Mouse (Mus musculus) forebrain, embryonic 11.5 days (tissue): Measurements from ENCODE around the gene Htt. TPM values are rescaled to one million over a fixed set of nuclear protein-coding genes. Genes with fewer than 3 reads are reported as not detected.
A peak's percentile ranks its signal among the peaks of the same experiment; 100 is the strongest.

Experiments
- ATAC-seq: fragments of 200-750 bp; cut with Nextera tagmentation; replicated peaks from 2 replicates; pipeline ENCODE4 v1.8.0; 2017; ENCODE audit warnings: moderate TSS enrichment; ENCODE audit not compliant: low FRiP score
- DNase-seq: peaks from one replicate; pipeline ENCODE4 v3.0.0-alpha.2; 2017; ENCODE audit warnings: low spot score
- H3K27ac ChIP-seq: fragments of 300-500 bp; sonication (generic); 2 replicates; pipeline ENCODE4 v1.5.1; 2014; ENCODE audit warnings: low read depth, low read length
- H3K27me3 ChIP-seq: fragments of 300-500 bp; sonication (generic); 2 replicates; pipeline ENCODE4 v1.6.1; 2014; ENCODE audit warnings: mild to moderate bottlenecking, low read length, mixed read lengths; ENCODE audit not compliant: control insufficient read depth, insufficient read depth
- H3K36me3 ChIP-seq: fragments of 300-500 bp; sonication (generic); 2 replicates; pipeline ENCODE4 v1.6.1; 2014; ENCODE audit warnings: mild to moderate bottlenecking, low read length, moderate library complexity, mixed read lengths; ENCODE audit not compliant: control insufficient read depth, insufficient read depth
- H3K4me1 ChIP-seq: fragments of 300-500 bp; sonication (generic); replicated peaks from 2 replicates; pipeline ENCODE4 v1.6.1; 2014; ENCODE audit warnings: low read length, mixed read lengths; ENCODE audit not compliant: control insufficient read depth, insufficient read depth
- H3K4me2 ChIP-seq: fragments of 300-500 bp; sonication (generic); 2 replicates; pipeline ENCODE4 v1.6.1; 2014; ENCODE audit warnings: low read depth, mild to moderate bottlenecking, low read length, moderate library complexity, mixed read lengths; ENCODE audit not compliant: severe bottlenecking
- H3K4me3 ChIP-seq: fragments of 300-500 bp; sonication (generic); 2 replicates; pipeline ENCODE4 v1.5.1; 2014; ENCODE audit warnings: low read depth, low read length
- H3K9ac ChIP-seq: fragments of 300-500 bp; sonication (generic); 2 replicates; pipeline ENCODE4 v1.6.1; 2014; ENCODE audit warnings: low read length
- H3K9me3 ChIP-seq: fragments of 300-500 bp; sonication (generic); 2 replicates; pipeline ENCODE4 v1.6.1; 2016; ENCODE audit warnings: low read length, mixed read lengths; ENCODE audit not compliant: control insufficient read depth
- WGBS: fragments of 180-500 bp; shearing (Covaris S2); extraction: QIAGEN DNeasy Blood & Tissue Kit; methylation state at CpG from one replicate; pipeline ENCODE4 v1.1.7; 2014; 5-methylcytosine and 5-hydroxymethylcytosine counted together
- polyA plus RNA-seq: library from polyadenylated mRNA; unstranded; fragments of >200 nt; fragmentation: Nextera tagmentation; extraction: Ambion mirVana; gene quantifications from 2 replicates; pipeline ENCODE4 v1.2.1, GENCODE M21; 2014

The Htt gene
- polyA plus RNA-seq, 1 experiment from 2014 or later = 22.4 TPM

DNA sequence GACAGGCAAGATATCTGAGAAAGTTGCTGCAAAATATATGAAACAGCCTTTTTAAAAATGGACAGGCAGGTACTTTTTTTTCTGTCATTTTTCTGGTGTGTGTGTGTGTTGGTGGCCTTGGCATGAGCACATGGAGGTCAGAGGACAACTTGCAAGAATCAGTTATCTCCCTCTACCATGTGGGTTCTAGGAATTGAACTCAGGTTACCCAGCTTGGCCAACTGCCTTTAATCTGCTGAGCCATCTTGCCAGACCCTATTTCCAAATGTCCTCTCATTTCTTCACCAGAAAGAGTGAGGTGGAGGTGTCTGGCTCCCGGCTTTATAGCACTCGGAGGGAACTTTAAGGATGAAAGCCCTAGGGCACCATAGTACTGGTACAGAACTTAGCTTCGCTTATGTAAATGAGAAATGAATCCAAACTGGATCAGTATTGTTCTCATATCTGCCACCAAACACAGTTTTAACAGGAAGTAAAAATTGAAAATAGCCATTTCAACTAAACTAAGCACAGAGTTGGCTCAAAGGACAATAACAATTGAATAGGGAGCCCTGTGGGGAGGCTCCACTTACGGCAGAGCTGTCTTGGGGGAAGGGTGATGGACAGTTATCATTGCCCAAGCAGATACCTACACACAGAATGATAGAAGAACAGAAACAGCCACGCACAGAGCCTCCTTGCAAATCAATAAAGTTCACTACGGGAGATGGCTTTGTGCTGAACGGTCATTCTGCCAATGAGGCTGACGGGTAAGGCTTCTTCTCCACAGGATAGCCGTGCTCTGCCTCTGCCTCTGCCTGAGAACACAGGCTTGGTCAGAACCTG lies 168.8 kb downstream of the Htt start:
- Histone ChIP-seq H3K4me3 (no peak overlapping the region), H3K9me3 (no peaks in the 10 kb centered on the region), H3K36me3 (no peaks in the 10 kb centered on the region), H3K4me1 (no peaks in the 10 kb centered on the region), H3K9ac (no peak overlapping the region), H3K27me3 (no peaks in the 10 kb centered on the region), H3K4me2 (no peak overlapping the region), H3K27ac (no peak overlapping the region)
- WGBS = 82% methylated on average over 9 of the region's 9 CpGs
- no peak for DNase-seq
- ATAC-seq = no peak

DNA sequence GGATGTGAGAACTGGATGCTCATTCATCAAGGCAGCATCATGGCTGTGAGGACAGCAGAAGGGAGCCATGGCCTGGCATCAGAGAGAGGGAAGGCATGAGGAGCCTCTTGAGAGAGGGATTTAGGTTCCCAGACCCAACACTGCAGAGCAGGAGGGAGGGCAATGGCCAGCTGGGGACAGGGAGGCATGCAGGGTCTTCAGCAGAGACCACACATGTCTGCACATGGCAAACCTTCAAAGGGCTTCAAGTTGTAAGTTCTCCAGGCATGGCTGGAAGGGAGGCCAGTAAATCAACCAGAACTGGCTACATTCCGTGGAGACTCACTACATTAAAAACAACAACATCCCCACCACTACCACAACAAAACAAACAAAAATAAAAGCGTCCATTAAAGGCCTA lies 169.6 kb downstream of the Htt start:
- Histone ChIP-seq H3K36me3 (no peaks in the 10 kb centered on the region), H3K4me2 (no peak overlapping the region), H3K9me3 (no peaks in the 10 kb centered on the region), H3K4me3 (no peak overlapping the region), H3K4me1 (no peaks in the 10 kb centered on the region), H3K27ac (no peak overlapping the region), H3K9ac (no peak overlapping the region), H3K27me3 (no peaks in the 10 kb centered on the region)
- ATAC-seq (no peak), DNase-seq (no peak)
- WGBS = 91% methylated on average over 2 of the region's 2 CpGs

DNA sequence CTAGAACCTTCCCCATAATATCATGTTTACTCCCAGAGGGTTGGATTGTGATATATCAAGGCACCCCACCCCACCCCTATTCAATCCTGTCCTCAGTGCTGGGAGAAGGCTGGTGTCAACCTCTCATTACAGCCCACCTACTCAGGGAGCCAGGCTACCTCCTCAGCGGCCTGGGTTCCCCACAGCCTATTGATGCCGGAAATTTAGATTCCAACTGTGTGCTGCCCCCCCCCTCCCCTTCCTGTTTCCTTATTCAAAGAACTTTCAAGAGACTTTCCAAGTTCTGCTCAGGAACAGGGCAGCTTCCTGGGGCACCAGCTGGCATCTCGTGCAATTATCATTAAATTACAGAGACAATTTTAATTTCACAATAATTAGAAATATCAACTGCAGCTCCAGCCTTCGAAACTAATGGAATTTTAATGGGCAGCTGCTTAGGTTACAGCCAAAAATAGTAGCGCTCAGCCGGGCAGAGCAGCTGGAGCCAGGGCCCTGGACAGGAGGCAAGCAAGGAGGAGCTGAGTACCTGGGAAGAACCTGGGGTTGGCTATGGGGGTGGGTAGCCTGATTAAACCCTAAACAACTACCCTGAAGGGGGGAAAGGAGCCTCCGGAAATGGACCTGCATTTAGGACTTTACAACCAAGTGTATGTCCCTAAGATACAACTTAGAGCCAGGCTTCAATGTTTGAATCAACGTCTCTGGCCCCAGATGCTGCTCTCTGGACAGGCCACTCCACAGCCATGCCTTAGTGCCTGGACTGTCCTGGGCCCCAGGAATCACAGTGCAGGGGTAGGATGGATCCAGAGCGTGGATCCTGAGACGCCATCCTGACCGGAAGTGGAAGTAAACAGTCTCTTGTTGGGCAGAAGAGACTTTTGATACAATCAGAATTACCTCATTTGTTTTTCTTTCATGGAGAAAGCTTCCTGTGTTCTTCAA lies 170.2 kb downstream of the Htt start:
- no peak overlapping the region for H3K9ac ChIP-seq
- H3K27me3 ChIP-seq = no peaks in the 10 kb centered on the region
- no peaks in the 10 kb centered on the region for H3K4me1 ChIP-seq
- no peak overlapping the region for H3K4me2 ChIP-seq
- DNase-seq (no peak), ATAC-seq (no peak)
- H3K27ac ChIP-seq = peak overlapping the region; percentile 32; the same call in 1 of the 2 replicates
- H3K9me3 ChIP-seq = no peaks in the 10 kb centered on the region
- no peaks in the 10 kb centered on the region for H3K36me3 ChIP-seq
- no peak overlapping the region for H3K4me3 ChIP-seq
- WGBS = 68% methylated on average over 11 of the region's 11 CpGs

DNA sequence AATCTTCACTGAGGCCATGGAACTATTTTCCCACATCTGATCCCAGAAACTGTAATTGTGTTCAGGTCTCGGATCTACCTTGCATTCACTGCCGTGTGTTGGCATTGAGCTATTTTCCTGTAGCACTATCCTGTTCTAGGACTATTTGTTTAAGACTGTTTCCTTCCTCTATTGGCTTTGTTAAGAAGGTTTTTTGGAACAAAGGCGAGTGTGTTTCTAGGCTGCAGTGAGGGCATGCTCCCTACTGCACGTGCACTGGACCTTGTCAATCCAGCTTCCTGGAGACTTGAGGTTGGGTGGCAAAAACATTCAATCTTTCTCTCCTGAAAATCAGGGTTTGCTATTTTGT lies 170.9 kb downstream of the Htt start:
- H3K4me3 ChIP-seq = no peak overlapping the region
- DNase-seq (no peak), ATAC-seq (no peak)
- WGBS = 32% methylated on average over 4 of the region's 4 CpGs
- no peak overlapping the region for H3K4me2 ChIP-seq
- no peaks in the 10 kb centered on the region for H3K9me3 ChIP-seq
- H3K36me3 ChIP-seq = no peaks in the 10 kb centered on the region
- no peaks in the 10 kb centered on the region for H3K4me1 ChIP-seq
- no peak overlapping the region for H3K9ac ChIP-seq
- no peak overlapping the region for H3K27ac ChIP-seq
- no peaks in the 10 kb centered on the region for H3K27me3 ChIP-seq

- no peak for DNase-seq
- no peaks in the 10 kb centered on the region for H3K4me1 ChIP-seq
- no peaks in the 10 kb centered on the region for H3K36me3 ChIP-seq
- H3K9me3 ChIP-seq = no peaks in the 10 kb centered on the region
- no peak overlapping the region for H3K4me3 ChIP-seq
- no peak overlapping the region for H3K9ac ChIP-seq
- H3K27ac ChIP-seq = no peak overlapping the region
- no peaks in the 10 kb centered on the region for H3K27me3 ChIP-seq
- H3K4me2 ChIP-seq = no peak overlapping the region
- 95% methylated on average over 1 of the region's 1 CpGs for WGBS
- no peak for ATAC-seq
Observed at GRCm38 (mm10) chr5:34933461-34933860, 171.9 kb downstream of the Htt start.

DNA sequence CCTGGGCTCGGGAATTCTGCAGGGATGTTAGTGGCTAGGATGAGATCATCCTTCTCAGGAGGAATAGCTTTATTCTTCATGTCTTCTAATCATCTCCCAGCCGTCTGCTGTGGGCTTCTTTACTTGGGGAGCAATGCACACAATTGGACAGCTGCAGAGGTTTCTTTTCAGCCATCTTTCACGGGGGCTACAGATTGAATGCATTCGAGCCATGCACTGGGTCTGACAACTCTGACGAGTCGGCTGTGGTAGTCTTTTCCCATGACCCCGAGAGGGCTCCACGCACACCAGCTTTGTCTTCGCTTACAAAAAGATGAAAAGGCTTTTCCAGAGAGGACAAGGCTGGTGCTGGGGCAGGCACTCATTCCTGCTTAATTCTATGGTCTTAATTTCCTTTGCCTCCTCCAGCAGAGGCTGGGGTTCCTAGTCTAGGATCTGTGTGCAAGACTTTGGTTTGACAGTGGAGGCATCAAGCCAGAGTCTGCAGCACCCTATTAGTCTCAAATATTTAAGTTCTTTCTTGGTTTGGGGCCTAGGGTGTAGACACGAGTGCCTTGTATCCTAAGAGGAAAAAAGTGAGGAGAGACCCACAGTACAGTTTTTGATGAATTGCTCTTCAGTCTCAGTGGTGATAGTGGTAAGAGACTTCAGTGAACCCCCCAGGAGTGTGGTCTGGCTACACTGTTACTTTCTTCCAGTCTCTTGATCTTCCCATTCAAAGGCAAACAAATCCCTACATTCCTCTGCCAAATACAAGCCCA lies 180.3 kb downstream of the Htt start:
- WGBS = 26% methylated on average over 10 of the region's 10 CpGs
- peak; percentile 90 for ATAC-seq

DNA sequence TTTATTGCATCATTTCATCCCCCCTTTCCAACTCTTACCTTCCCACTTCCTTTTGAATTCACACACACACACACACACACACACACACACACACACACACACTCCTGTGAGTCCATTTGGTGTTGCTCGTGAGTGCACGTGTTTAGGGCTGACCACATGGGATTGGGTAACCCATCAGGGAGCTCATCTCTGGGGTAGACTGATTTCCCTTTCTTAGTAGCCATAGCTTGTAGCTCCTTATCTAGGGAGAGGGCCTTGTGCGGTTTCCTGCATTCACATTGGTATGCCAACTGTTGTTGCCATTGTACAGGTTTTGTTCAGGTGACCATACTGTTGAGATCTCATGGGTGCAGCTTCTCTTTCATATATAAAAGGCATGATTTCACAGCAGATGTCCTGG lies 181.9 kb downstream of the Htt start:
- Histone ChIP-seq H3K27ac (peak overlapping the region; percentile 81; the same call in 1 of the 2 replicates), H3K4me1 (0 out of 2 replicates have a peak, but pooled peaks cover 2% of the 10 kb centered on the region), H3K27me3 (no peaks in the 10 kb centered on the region), H3K9me3 (no peaks in the 10 kb centered on the region), H3K4me2 (no peak overlapping the region), H3K9ac (no peak overlapping the region), H3K36me3 (no peaks in the 10 kb centered on the region), H3K4me3 (no peak overlapping the region)
- ATAC-seq (no peak), DNase-seq (no peak)
- 83% methylated on average over 3 of the region's 3 CpGs for WGBS

More for the DNA sequence above, 180.3 kb downstream of the Htt start:
- no peak overlapping the region for H3K4me3 ChIP-seq
- no peak overlapping the region for H3K4me2 ChIP-seq
- H3K36me3 ChIP-seq = no peaks in the 10 kb centered on the region
- no peak overlapping the region for H3K9ac ChIP-seq
- no peaks in the 10 kb centered on the region for H3K9me3 ChIP-seq
- 0 out of 2 replicates have a peak, but pooled peaks cover 2% of the 10 kb centered on the region for H3K4me1 ChIP-seq
- peak overlapping the region; percentile 81 for H3K27ac ChIP-seq
- no peaks in the 10 kb centered on the region for H3K27me3 ChIP-seq
- peak; percentile 75 for DNase-seq
